Mouse (Mus musculus) forebrain, embryonic 15.5 days (tissue): Measurements from ENCODE around the gene Cfap77. TPM values are rescaled to one million over a fixed set of nuclear protein-coding genes. Genes with fewer than 3 reads are reported as not detected.

Experiments used
- ATAC-seq: fragments of 200-750 bp; cut with Nextera tagmentation; replicated peaks from 2 replicates; pipeline ENCODE4 v1.8.0; 2017; ENCODE audit warnings: mild to moderate bottlenecking, moderate TSS enrichment, moderate library complexity
- H3K27ac ChIP-seq: fragments of 300-500 bp; sonication (generic); replicated peaks from 2 replicates; pipeline ENCODE4 v1.5.1; 2015; ENCODE audit warnings: mild to moderate bottlenecking, inconsistent platforms
- H3K27me3 ChIP-seq: fragments of 300-500 bp; sonication (generic); 2 replicates; pipeline ENCODE4 v1.6.1; 2015; ENCODE audit warnings: inconsistent platforms
- H3K36me3 ChIP-seq: fragments of 300-500 bp; sonication (generic); 2 replicates; pipeline ENCODE4 v1.6.1; 2015; ENCODE audit warnings: mild to moderate bottlenecking, inconsistent platforms
- H3K4me1 ChIP-seq: fragments of 300-500 bp; sonication (generic); 2 replicates; pipeline ENCODE4 v1.6.1; 2015; ENCODE audit warnings: inconsistent platforms
- H3K4me2 ChIP-seq: fragments of 300-500 bp; sonication (generic); replicated peaks from 2 replicates; pipeline ENCODE4 v1.6.1; 2015; ENCODE audit warnings: mild to moderate bottlenecking, inconsistent platforms
- H3K4me3 ChIP-seq: fragments of 300-500 bp; sonication (generic); 2 replicates; pipeline ENCODE4 v1.5.1; 2015; ENCODE audit warnings: mild to moderate bottlenecking, inconsistent platforms
- H3K9ac ChIP-seq: fragments of 300-500 bp; sonication (generic); replicated peaks from 2 replicates; pipeline ENCODE4 v1.6.1; 2015; ENCODE audit warnings: mild to moderate bottlenecking, inconsistent platforms
- H3K9me3 ChIP-seq: fragments of 300-500 bp; sonication (generic); 2 replicates; pipeline ENCODE4 v1.6.1; 2016; ENCODE audit warnings: inconsistent platforms
- WGBS: fragments of 180-500 bp; shearing (Covaris S2); methylation state at CpG from one replicate; pipeline ENCODE4 v1.1.7; 2015; ENCODE audit warnings: mixed read lengths; 5-methylcytosine and 5-hydroxymethylcytosine counted together
- polyA plus RNA-seq: library from polyadenylated mRNA; unstranded; fragments of >200 nt; fragmentation: Nextera tagmentation; extraction: Ambion mirVana; gene quantifications from 2 replicates; pipeline ENCODE4 v1.2.1, GENCODE M21; 2015

Cfap77 gene
- polyA plus RNA-seq, 1 experiment from 2014 or later: not detected

DNA sequence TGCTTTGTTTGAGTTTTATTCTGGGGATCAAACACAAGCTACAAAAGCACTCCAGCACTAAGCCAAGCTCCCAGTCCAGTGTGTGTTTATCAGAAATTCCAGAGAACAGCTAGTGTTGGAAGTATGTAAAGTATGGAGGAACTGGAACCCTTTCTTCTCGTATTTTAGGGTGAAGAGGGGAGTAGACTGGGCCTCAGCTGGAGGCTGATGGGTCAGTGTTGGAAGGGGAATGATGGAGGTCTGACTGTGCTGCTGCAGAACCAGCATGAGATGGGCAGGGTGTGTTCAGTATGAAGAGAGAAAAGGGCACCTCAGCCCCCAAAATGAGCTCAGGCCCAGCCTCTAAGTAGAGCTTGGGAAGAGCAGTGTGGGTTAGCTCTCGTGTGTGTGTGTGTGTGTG lies 21.4 kb upstream of the Cfap77 start:
- Histone ChIP-seq H3K36me3 (peaks cover 80% of the 10 kb centered on the region), H3K9ac (no peak overlapping the region), H3K27ac (no peak overlapping the region), H3K4me3 (no peak overlapping the region), H3K4me2 (no peak overlapping the region), H3K4me1 (no peaks in the 10 kb centered on the region), H3K9me3 (no peaks in the 10 kb centered on the region), H3K27me3 (no peaks in the 10 kb centered on the region)
- WGBS: 84% methylated on average over 2 of the region's 2 CpGs
- ATAC-seq: no peak

DNA sequence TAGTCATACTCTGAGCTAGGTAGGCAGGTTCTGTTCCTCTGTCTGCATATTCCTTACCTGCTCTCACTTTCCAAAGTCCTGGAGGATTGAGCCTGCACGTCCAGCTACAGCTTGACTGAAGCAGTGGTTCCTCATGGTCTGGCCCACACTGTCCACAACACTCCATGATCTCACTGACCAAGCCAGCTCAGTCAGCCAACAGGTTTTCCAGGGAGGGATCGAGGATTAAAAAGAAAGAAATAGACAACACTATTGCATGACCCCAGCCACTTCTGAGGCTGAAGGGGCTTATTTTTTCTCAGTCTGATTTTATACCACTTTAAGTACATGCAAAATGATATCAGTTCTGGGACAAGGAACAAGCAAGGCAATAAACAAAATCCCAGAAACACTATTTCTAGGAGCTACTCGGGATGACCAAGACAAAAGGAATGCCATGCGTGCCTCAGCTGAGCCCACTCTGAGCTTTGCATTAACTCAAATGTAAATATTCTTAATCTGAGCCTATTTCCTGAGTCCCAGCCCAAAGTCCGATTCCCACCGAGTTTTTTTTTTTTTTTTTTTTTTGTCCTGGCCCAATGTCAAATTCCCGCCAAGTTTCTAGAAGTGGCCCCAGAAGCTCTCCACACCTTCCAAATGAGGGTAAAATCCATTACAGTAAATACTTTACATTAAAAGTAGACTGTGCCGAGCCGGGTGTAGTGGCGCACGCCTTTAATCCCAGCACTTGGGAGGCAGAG lies 20.6 kb upstream of the Cfap77 start:
- Histone ChIP-seq H3K27ac (no peak overlapping the region), H3K4me3 (no peak overlapping the region), H3K9ac (no peak overlapping the region), H3K36me3 (peaks cover 80% of the 10 kb centered on the region), H3K4me1 (no peaks in the 10 kb centered on the region), H3K9me3 (no peaks in the 10 kb centered on the region), H3K27me3 (no peaks in the 10 kb centered on the region), H3K4me2 (no peak overlapping the region)
- ATAC-seq: no peak
- 89% methylated on average over 11 of the region's 11 CpGs for WGBS

DNA sequence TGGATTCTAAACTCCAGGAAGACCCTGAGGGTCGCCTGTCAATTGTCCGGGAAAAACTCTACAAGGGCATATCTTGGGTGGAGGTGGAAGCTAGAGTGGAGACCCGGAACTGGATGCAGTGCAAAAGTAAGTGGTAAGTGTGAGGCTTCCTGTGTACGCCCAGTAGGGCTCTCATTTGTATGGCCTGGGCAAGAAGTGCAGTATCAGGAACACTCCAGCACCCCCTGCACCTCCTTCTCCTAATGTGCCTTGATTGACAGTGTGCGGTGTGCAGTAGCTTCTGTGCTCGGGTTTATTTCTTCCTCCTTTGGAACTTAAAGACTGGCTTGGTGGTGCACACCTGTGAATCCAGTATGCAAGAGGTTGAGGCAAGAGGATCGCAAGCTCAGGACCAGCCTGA lies 19.8 kb upstream of the Cfap77 start:
- H3K4me2 ChIP-seq: no peak overlapping the region
- WGBS: 93% methylated on average over 7 of the region's 7 CpGs
- H3K4me3 ChIP-seq: no peak overlapping the region
- ATAC-seq: no peak
- peaks cover 79% of the 10 kb centered on the region for H3K36me3 ChIP-seq
- H3K9ac ChIP-seq: no peak overlapping the region
- H3K27me3 ChIP-seq: no peaks in the 10 kb centered on the region
- no peak overlapping the region for H3K27ac ChIP-seq
- H3K9me3 ChIP-seq: no peaks in the 10 kb centered on the region
- no peaks in the 10 kb centered on the region for H3K4me1 ChIP-seq

DNA sequence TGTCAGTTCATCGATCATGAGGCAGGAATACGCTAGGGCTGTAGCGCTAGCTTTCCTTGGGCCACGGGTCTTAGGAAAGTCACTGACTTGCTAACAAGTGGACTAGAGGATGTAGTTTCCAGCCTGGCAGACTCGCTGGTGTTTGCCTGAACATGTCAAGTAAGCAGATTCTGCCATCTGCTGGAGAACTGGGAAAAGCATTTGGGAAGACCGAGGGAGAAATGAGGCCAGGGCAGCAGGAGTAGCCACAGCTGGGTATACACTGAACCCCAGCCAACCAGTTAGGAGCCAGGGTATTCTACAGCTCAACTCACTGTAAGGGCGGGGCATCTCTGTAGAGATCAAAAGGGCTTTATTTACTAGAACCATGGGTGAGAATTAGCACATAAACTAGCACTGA lies 11.5 kb upstream of the Cfap77 start:
- H3K4me1 ChIP-seq: peaks cover 5% of the 10 kb centered on the region
- H3K27ac ChIP-seq: no peak overlapping the region
- WGBS: 57% methylated on average over 7 of the region's 7 CpGs
- no peaks in the 10 kb centered on the region for H3K27me3 ChIP-seq
- H3K4me2 ChIP-seq: no peak overlapping the region
- H3K9ac ChIP-seq: no peak overlapping the region
- H3K36me3 ChIP-seq: peaks cover 33% of the 10 kb centered on the region
- ATAC-seq: no peak
- no peaks in the 10 kb centered on the region for H3K9me3 ChIP-seq
- H3K4me3 ChIP-seq: no peak overlapping the region

DNA sequence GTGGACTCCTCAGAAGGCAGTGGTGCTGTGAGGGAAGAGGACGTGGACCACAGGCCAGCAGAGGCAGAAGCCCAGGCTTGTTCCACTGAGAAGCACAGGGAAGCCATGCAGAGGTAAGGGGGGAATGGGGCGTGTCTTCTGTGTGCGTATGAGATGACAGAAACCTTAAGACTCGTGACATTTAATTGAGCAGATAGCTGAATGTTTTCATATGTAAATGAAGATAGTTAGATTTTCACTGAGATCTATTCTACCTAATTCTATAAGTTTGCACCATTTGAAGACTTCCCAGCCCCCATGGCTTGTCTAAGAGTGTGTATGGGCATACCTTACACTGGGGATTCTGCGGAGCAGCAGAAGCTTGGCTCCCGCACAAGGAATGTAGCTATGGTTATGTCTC lies 10.9 kb upstream of the Cfap77 start:
- Histone ChIP-seq H3K9me3 (no peaks in the 10 kb centered on the region), H3K4me1 (peaks cover 11% of the 10 kb centered on the region), H3K36me3 (peaks cover 26% of the 10 kb centered on the region), H3K27ac (no peak overlapping the region), H3K4me2 (no peak overlapping the region), H3K27me3 (no peaks in the 10 kb centered on the region), H3K9ac (no peak overlapping the region), H3K4me3 (no peak overlapping the region)
- 84% methylated on average over 6 of the region's 6 CpGs for WGBS
- no peak for ATAC-seq

DNA sequence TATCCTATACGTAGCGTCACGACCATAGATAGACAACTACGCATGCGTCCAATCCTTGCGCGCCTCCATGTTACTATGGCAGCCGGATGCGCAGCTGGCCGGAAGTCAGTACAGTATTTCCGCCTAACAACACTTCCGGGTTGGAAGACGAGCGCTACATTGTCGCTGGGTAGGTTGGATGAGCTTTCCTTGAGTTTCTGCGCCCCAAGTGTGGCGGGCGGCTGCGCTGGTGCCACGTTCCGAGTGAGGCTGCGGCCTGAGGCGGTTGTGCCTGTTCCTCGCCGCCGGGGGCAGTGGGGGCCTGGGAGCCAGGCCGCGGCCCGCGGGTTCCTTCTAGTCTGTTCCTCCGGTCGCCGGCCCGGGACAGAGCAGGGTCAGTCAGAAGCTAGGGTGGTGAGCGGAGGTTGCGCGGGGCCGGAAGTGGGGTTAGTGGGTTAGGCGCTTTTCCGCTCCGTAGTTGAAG lies 5.3 kb upstream of the Cfap77 start, which contains the start of gene Ttf1:
Gene Ttf1, plus strand, starts transcription at position 128 of the 463 bp plus-strand sequence.
- Histone ChIP-seq H3K27ac (peak within 1 kb of the TSS; percentile 94), H3K9ac (peak within 1 kb of the TSS; percentile 76), H3K4me2 (peak within 1 kb of the TSS; percentile 83), H3K4me3 (peak within 1 kb of the TSS; percentile 96), H3K9me3 (no peaks in the 10 kb centered on the region), H3K36me3 (no peaks in the 10 kb centered on the region), H3K4me1 (peaks cover 14% of the 10 kb centered on the region), H3K27me3 (peaks cover 31% of the 10 kb centered on the region)
- under 1% methylated on average over 41 of the region's 41 CpGs for WGBS
- ATAC-seq: peak; percentile 98

DNA sequence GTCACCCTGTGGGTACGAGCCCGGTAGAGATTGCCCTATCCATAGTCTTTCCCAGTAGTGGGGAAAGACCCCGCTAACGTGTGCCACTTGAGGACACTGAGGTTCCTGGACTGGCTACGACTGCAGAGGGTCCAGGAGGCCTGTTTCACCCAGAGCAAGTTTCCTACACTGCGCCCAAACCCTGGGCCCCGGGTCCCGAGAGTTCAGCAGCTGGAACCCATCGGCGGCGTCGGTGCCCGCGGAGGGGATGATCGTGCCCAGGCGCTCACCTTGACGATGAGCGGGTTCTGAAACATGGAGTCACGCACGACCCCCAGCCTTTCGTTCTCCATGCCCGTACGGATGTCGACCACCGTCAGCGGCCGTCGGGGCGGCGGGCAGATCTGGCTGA lies 326 bp downstream of the Cfap77 start:
- Histone ChIP-seq H3K4me2 (peak overlapping the region; percentile 75), H3K27ac (no peak overlapping the region), H3K4me3 (peak overlapping the region; percentile 49), H3K9me3 (no peaks in the 10 kb centered on the region), H3K9ac (peak overlapping the region; percentile 56; the same call in 1 of the 2 replicates), H3K27me3 (peaks cover 65% of the 10 kb centered on the region), H3K36me3 (no peaks in the 10 kb centered on the region), H3K4me1 (peaks cover 13% of the 10 kb centered on the region)
- 2% methylated on average over 30 of the region's 30 CpGs for WGBS
- ATAC-seq: peak; percentile 30

DNA sequence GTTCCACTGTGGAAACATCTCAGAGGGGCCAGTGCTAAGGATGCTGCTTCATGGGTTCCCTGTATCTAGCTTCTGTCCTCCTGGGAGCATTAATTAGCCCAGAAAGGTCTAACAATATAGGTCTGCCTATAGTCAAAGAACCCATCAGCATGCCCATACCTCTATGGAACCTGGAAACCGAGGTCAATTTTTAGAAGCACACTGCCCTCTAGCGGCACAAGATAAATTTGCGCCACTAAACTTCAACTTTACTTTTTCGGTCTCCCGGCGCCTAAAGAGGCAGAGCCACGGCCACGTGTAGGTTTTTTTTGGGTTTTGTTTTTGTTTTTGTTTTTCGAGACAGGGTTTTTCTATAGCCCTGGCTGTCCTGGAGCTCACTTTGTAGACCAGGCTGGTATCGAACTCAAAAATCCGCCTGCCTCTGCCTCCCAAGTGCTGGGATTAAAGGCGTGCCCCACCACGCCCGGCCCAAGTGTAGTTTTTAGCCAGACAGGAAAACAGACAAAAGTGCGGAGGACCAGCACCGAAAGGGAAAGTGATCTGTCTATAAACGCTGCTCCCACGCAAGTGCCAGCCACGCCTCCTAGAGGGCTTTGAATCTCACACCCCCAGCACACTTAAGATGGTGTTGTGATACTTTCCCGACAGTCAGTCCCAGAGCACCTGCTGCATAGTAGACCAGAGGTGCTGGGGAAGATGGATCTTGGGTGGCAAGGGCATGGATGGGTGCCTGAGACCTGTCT lies 893 bp downstream of the Cfap77 start:
- 3% methylated on average over 20 of the region's 20 CpGs for WGBS
- 0 out of 2 replicates have a peak, but pooled peaks have one; percentile 35 for ATAC-seq
- no peaks in the 10 kb centered on the region for H3K36me3 ChIP-seq

DNA sequence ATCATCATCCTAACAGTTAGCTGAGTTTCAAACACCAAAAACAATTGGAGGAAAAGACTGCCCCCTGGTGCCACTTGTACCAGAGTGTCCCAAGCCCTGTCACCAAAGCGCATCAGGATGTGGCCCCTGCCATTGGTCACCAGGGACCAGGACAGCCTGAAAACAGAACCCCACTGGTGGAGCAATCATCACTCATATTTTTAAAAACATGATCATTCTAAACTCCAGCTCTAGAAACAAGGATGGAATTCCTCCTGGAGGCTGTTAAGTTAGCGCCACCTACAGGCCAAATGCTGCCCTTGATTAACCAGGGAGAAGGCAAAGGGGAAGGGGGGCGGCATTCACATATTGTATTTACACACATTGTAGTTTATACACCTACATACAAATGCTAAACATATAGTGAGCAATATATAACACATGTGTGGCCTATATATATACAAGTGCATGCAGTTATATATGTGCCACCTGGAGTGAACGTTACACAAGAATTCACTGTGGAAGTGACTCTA lies 1.9 kb downstream of the Cfap77 start:
- no peak overlapping the region for H3K9ac ChIP-seq
- H3K27ac ChIP-seq: no peak overlapping the region
- WGBS: 28% methylated on average over 4 of the region's 4 CpGs
- no peak overlapping the region for H3K4me2 ChIP-seq
- no peak; the same call in 1 of the 2 replicates for ATAC-seq
- no peaks in the 10 kb centered on the region for H3K36me3 ChIP-seq
- H3K9me3 ChIP-seq: no peaks in the 10 kb centered on the region
- H3K27me3 ChIP-seq: peaks cover 65% of the 10 kb centered on the region
- H3K4me1 ChIP-seq: peaks cover 13% of the 10 kb centered on the region
- H3K4me3 ChIP-seq: no peak overlapping the region

More for the DNA sequence above, 893 bp downstream of the Cfap77 start:
- peaks cover 65% of the 10 kb centered on the region for H3K27me3 ChIP-seq
- H3K9me3 ChIP-seq: no peaks in the 10 kb centered on the region
- H3K4me1 ChIP-seq: peaks cover 13% of the 10 kb centered on the region
- H3K4me2 ChIP-seq: peak overlapping the region; percentile 75
- H3K27ac ChIP-seq: no peak overlapping the region
- H3K9ac ChIP-seq: 0 out of 2 replicates have a peak overlapping the region, but pooled peaks have one; percentile 56
- peak overlapping the region; percentile 49; the same call in 1 of the 2 replicates for H3K4me3 ChIP-seq

DNA sequence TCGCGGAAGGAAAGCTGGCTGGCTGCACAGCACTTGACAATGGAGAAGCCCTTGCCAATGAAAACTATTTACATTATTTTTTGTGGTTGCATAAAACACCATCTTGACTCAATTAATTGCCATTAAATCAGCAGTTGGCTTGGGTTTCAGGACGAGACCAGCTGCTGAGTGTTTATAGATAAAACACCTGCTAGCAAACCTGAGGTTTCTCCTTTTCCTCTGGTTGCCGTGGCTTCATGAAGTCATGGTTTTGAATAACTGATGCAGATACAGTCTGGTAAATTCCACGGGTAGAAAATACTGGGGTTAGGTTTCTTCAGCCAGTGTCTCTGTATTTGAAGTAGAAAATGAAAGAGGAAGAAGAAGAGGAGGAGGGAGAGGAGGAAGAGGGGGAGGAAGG lies 2.9 kb downstream of the Cfap77 start:
- 35% methylated on average over 5 of the region's 5 CpGs for WGBS
- no peak overlapping the region for H3K27ac ChIP-seq
- no peak overlapping the region for H3K4me2 ChIP-seq
- no peaks in the 10 kb centered on the region for H3K36me3 ChIP-seq
- H3K9me3 ChIP-seq: no peaks in the 10 kb centered on the region
- H3K4me1 ChIP-seq: peaks cover 13% of the 10 kb centered on the region
- ATAC-seq: no peak
- H3K9ac ChIP-seq: no peak overlapping the region
- H3K27me3 ChIP-seq: peaks cover 66% of the 10 kb centered on the region
- no peak overlapping the region for H3K4me3 ChIP-seq

DNA sequence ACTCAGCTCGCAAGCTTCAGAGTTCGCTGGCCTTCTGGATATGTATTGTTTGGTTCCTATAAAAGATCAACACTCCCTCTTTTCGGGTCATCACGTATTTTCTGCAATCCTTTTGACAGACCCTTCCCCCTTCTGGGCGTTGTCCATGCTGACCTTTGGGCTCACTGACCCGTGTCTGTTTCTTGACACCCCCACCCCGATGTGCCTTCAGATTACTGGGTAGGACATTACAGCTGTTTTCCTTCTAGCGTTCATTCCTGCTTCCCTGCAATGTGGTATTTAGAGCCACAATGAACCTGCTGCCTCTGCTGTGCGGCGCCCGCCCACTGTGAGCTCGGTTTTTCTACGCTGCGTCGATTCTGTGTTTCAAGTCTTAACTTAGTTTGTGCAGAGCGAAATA lies 8.7 kb downstream of the Cfap77 start:
- Histone ChIP-seq H3K27ac (no peak overlapping the region), H3K4me2 (no peak overlapping the region), H3K4me3 (no peak overlapping the region), H3K36me3 (no peaks in the 10 kb centered on the region), H3K27me3 (peaks cover 88% of the 10 kb centered on the region), H3K4me1 (peaks cover under 1% of the 10 kb centered on the region; the same call in 1 of the 2 replicates), H3K9ac (no peak overlapping the region), H3K9me3 (no peaks in the 10 kb centered on the region)
- 2% methylated on average over 16 of the region's 16 CpGs for WGBS
- no peak for ATAC-seq

DNA sequence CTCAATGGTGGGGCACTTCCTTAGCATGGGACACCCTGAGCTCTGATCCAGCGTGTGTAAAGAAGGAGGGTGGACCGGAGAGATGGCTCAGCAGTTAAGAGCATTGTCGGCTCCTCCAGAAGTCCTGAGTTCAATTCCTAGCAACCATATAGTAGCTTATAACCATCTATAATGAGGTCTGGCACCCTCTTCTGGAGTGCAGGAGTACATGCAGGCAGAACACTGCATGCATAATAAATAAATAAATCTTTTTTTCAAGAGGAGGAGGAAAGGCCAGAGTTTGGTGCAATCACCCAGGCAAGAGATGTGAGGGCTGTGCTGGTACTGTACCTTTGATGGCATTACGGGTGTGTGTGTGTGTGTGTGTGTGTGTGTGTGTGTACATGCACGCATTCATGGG lies 12.7 kb downstream of the Cfap77 start:
- Histone ChIP-seq H3K4me2 (no peak overlapping the region), H3K27me3 (peaks cover 97% of the 10 kb centered on the region), H3K4me3 (no peak overlapping the region), H3K9ac (no peak overlapping the region), H3K36me3 (no peaks in the 10 kb centered on the region), H3K9me3 (no peaks in the 10 kb centered on the region), H3K27ac (no peak overlapping the region), H3K4me1 (peaks cover 4% of the 10 kb centered on the region; the same call in 1 of the 2 replicates)
- ATAC-seq: no peak
- 78% methylated on average over 5 of the region's 5 CpGs for WGBS
